Mouse (Mus musculus): ENCODE results near the gene Man2a2.

GRCm38 (mm10) chr7:80369967-80370431 lies 1.2 kb downstream of the Man2a2 start:
- TF ChIP-seq CTCF (IDR thresholded peaks at IDR 0.05; ENCODE audit: low read depth): no peak
- TF ChIP-seq EP300 (IDR thresholded peaks at IDR 0.05; ENCODE audit: low read depth): no peak

Measured in heart, postnatal 0 days (tissue).